Mouse (Mus musculus) lung, adult 2 months (tissue): Measurements from ENCODE around the gene Zkscan16. TPM values are rescaled to one million over a fixed set of nuclear protein-coding genes. Genes with fewer than 3 reads are reported as not detected.

Source experiments
- DNase-seq: peaks from one replicate; pipeline ENCODE4 v3.0.0; 2022
- H3K4me1 ChIP-seq: fragments of 200-500 bp; 2 replicates; pipeline ENCODE4 v1.6.1; 2011; ENCODE audit warnings: low read length; ENCODE audit not compliant: control insufficient read depth, insufficient read depth
- H3K4me3 ChIP-seq: fragments of 200-500 bp; replicated peaks from 2 replicates; pipeline ENCODE3; 2011; ENCODE audit warnings: low read depth, mild to moderate bottlenecking, control low read depth, low read length; ENCODE audit errors: extremely low read depth
- CTCF ChIP-seq: fragments of 200-500 bp; IDR thresholded peaks from 2 replicates; pipeline ENCODE4 v1.5.1; 2011; ENCODE audit warnings: mild to moderate bottlenecking, low read length, control low read depth; ENCODE audit not compliant: insufficient read depth
- POLR2A ChIP-seq: fragments of 200-500 bp; IDR thresholded peaks from 2 replicates; pipeline ENCODE4 v1.6.1; 2011; ENCODE audit warnings: low read depth, mild to moderate bottlenecking, control low read depth, low read length, borderline replicate concordance; ENCODE audit errors: extremely low read depth
- WGBS: fragments of 180-500 bp; shearing (Covaris S2); methylation state at CpG from one replicate; pipeline ENCODE4 v1.1.7; 2018; 5-methylcytosine and 5-hydroxymethylcytosine counted together
- polyA plus RNA-seq: library from polyadenylated mRNA; depleted of rRNA; stranded (reverse); fragments of >200 nt; gene quantifications from 2 replicates; pipeline ENCODE4 v1.2.3, GENCODE M21; 2012

Zkscan16 gene
- polyA plus RNA-seq, 1 experiment = not detected

GRCm38 (mm10) chr4:58912629-58913335, 30.6 kb upstream of the Zkscan16 start, which contains the start of gene Ecpas:
Ecpas (minus strand) TSS chr4:58912749.
- peak; percentile 61; the same call in 1 of the 2 replicates for TF ChIP-seq POLR2A
- no peak for TF ChIP-seq CTCF
- DNase-seq = peak; percentile 82
- Histone ChIP-seq H3K4me3 (peak within 1 kb of the TSS; percentile 98), H3K4me1 (peaks cover 9% of the 10 kb centered on the region)
- WGBS = 4% methylated on average over 43 of the region's 43 CpGs

- TF ChIP-seq POLR2A (no peak), CTCF (no peak)
- 37% methylated on average over 3 of the region's 3 CpGs for WGBS
- DNase-seq = no peak
- Histone ChIP-seq H3K4me3 (peak overlapping the region; percentile 4), H3K4me1 (peaks cover 9% of the 10 kb centered on the region)
Observed at GRCm38 (mm10) chr4:58913336-58914026, 29.9 kb upstream of the Zkscan16 start.

- Histone ChIP-seq H3K4me1 (peaks cover 7% of the 10 kb centered on the region), H3K4me3 (no peak overlapping the region)
- TF ChIP-seq POLR2A (no peak), CTCF (no peak)
- 81% methylated on average over 8 of the region's 8 CpGs for WGBS
- no peak for DNase-seq
Observed at GRCm38 (mm10) chr4:58915081-58915826, 28.2 kb upstream of the Zkscan16 start.

GRCm38 (mm10) chr4:58923933-58924332, 19.5 kb upstream of the Zkscan16 start:
- TF ChIP-seq POLR2A (no peak), CTCF (no peak)
- DNase-seq = no peak
- Histone ChIP-seq H3K4me1 (no peaks in the 10 kb centered on the region), H3K4me3 (no peak overlapping the region)
- WGBS = 66% methylated on average over 2 of the region's 2 CpGs

- no peak for DNase-seq
- TF ChIP-seq CTCF (no peak), POLR2A (no peak)
- no peaks in the 10 kb centered on the region for H3K4me1 ChIP-seq
- H3K4me3 ChIP-seq = no peak overlapping the region
- 42% methylated on average over 5 of the region's 5 CpGs for WGBS
Observed at GRCm38 (mm10) chr4:58925664-58926063, 17.8 kb upstream of the Zkscan16 start.

GRCm38 (mm10) chr4:58926120-58926519, 17.3 kb upstream of the Zkscan16 start:
- WGBS = 27% methylated on average over 2 of the region's 2 CpGs

GRCm38 (mm10) chr4:58927661-58928060, 15.8 kb upstream of the Zkscan16 start:
- Histone ChIP-seq H3K4me3 (no peak overlapping the region), H3K4me1 (no peaks in the 10 kb centered on the region)
- WGBS = 67% methylated on average over 3 of the region's 3 CpGs
- DNase-seq = no peak
- TF ChIP-seq POLR2A (no peak), CTCF (0 out of 2 replicates have a peak, but pooled peaks have one; percentile 17)

More at GRCm38 (mm10) chr4:58926120-58926519, 17.3 kb upstream of the Zkscan16 start:
- DNase-seq = no peak
- no peak for TF ChIP-seq CTCF
- TF ChIP-seq POLR2A = no peak
- Histone ChIP-seq H3K4me3 (no peak overlapping the region), H3K4me1 (no peaks in the 10 kb centered on the region)

- 0 out of 2 replicates have a peak, but pooled peaks cover 3% of the 10 kb centered on the region for H3K4me1 ChIP-seq
- DNase-seq = no peak
- TF ChIP-seq POLR2A (no peak), CTCF (no peak)
- H3K4me3 ChIP-seq = no peak overlapping the region
- WGBS = 66% methylated on average over 6 of the region's 6 CpGs
Observed at GRCm38 (mm10) chr4:58932541-58932940, 10.9 kb upstream of the Zkscan16 start.

- no peak for TF ChIP-seq POLR2A
- no peak for TF ChIP-seq CTCF
- WGBS = 74% methylated on average over 4 of the region's 4 CpGs
Observed at GRCm38 (mm10) chr4:58934308-58934707, 9.1 kb upstream of the Zkscan16 start.

More at GRCm38 (mm10) chr4:58934308-58934707, 9.1 kb upstream of the Zkscan16 start:
- 0 out of 2 replicates have a peak, but pooled peaks cover 3% of the 10 kb centered on the region for H3K4me1 ChIP-seq
- no peak overlapping the region for H3K4me3 ChIP-seq
- no peak for DNase-seq
